Mouse (Mus musculus) forebrain, embryonic 12.5 days (tissue): ENCODE measurements around the gene Prkag2. TPM values are rescaled to one million over a fixed set of nuclear protein-coding genes. Genes with fewer than 3 reads are reported as not detected.

Experiments
- polyA plus RNA-seq: library from polyadenylated mRNA; unstranded; fragments of >200 nt; fragmentation: Nextera tagmentation; extraction: Ambion mirVana; gene quantifications from 2 replicates; pipeline ENCODE4 v1.2.1, GENCODE M21; 2016

Prkag2 gene
- polyA plus RNA-seq, 1 experiment from 2014 or later = 55.0 TPM

Other genes with a start within 250 kb of the Prkag2 start
- gene Galntl5, start 80.8 kb upstream of the Prkag2 start, polyA plus RNA-seq = not detected in 2 replicates
- 35.9 and 37.2 TPM in 2 replicates for gene Galnt11, start 121.3 kb upstream of the Prkag2 start, polyA plus RNA-seq
- not detected in 2 replicates for gene E130116L18Rik, start 122.5 kb upstream of the Prkag2 start, polyA plus RNA-seq